Mouse (Mus musculus): ENCODE measurements around the gene Hoxb2. TPM values are rescaled to one million over a fixed set of nuclear protein-coding genes. Genes with fewer than 3 reads are reported as not detected.

Hoxb2 gene
- polyA plus RNA-seq, 1 experiment: not detected

GRCm38 (mm10) chr11:96366092-96367041 is 16.0 kb downstream of the Hoxb2 start:
- no peak overlapping the region for H3ac ChIP-seq (ENCODE audit: control insufficient read depth, insufficient read length, low read depth)
- TF ChIP-seq MYOD1 (IDR thresholded peaks at IDR 0.05; ENCODE audit: control insufficient read depth, insufficient read length, low read depth) (no peak), FOSL1 (IDR thresholded peaks at IDR 0.05; ENCODE audit: insufficient read depth, low read length, poor library complexity, severe bottlenecking) (no peak), CEBPB (IDR thresholded peaks at IDR 0.05; ENCODE audit: low read depth) (no peak), USF1 (IDR thresholded peaks at IDR 0.05; ENCODE audit: low read depth) (no peak), CTCF (IDR thresholded peaks at IDR 0.05; ENCODE audit: control insufficient read depth, insufficient read depth, insufficient read length) (no peak), MAX (IDR thresholded peaks at IDR 0.05) (no peak), MYOG (IDR thresholded peaks at IDR 0.05; ENCODE audit: control insufficient read depth, extremely low read depth, insufficient read length) (no peak)
- H3K79me3 ChIP-seq (ENCODE audit: low read depth): no peaks in the 10 kb centered on the region
- no peaks in the 10 kb centered on the region for H3K36me3 ChIP-seq (ENCODE audit: control insufficient read depth, insufficient read depth)
- no peak overlapping the region for H3K4me3 ChIP-seq (ENCODE audit: insufficient read depth, poor library complexity, severe bottlenecking)
- no peaks in the 10 kb centered on the region for H3K79me2 ChIP-seq (ENCODE audit: control insufficient read depth, insufficient read depth)
- peaks cover 70% of the 10 kb centered on the region for H3K27me3 ChIP-seq (ENCODE audit: control insufficient read depth, insufficient read depth, insufficient read length)

GRCm38 (mm10) chr11:96367141-96367540 is 16.8 kb downstream of the Hoxb2 start:
- Histone ChIP-seq H3K79me2 (ENCODE audit: control insufficient read depth, insufficient read depth) (no peaks in the 10 kb centered on the region), H3K27me3 (ENCODE audit: control insufficient read depth, insufficient read depth, insufficient read length) (peaks cover 70% of the 10 kb centered on the region), H3ac (ENCODE audit: control insufficient read depth, insufficient read length, low read depth) (no peak overlapping the region), H3K36me3 (ENCODE audit: control insufficient read depth, insufficient read depth) (no peaks in the 10 kb centered on the region), H3K4me3 (ENCODE audit: insufficient read depth, poor library complexity, severe bottlenecking) (no peak overlapping the region), H3K79me3 (ENCODE audit: low read depth) (no peaks in the 10 kb centered on the region)
- TF ChIP-seq FOSL1 (IDR thresholded peaks at IDR 0.05; ENCODE audit: insufficient read depth, low read length, poor library complexity, severe bottlenecking) (no peak), CTCF (IDR thresholded peaks at IDR 0.05; ENCODE audit: control insufficient read depth, insufficient read depth, insufficient read length) (no peak), MAX (IDR thresholded peaks at IDR 0.05) (no peak), USF1 (IDR thresholded peaks at IDR 0.05; ENCODE audit: low read depth) (no peak), MYOD1 (IDR thresholded peaks at IDR 0.05; ENCODE audit: control insufficient read depth, insufficient read length, low read depth) (no peak), MYOG (IDR thresholded peaks at IDR 0.05; ENCODE audit: control insufficient read depth, extremely low read depth, insufficient read length) (no peak), CEBPB (IDR thresholded peaks at IDR 0.05; ENCODE audit: low read depth) (no peak)

GRCm38 (mm10) chr11:96368686-96369085 is 18.4 kb downstream of the Hoxb2 start:
- Histone ChIP-seq H3ac (ENCODE audit: control insufficient read depth, insufficient read length, low read depth) (no peak overlapping the region), H3K27me3 (ENCODE audit: control insufficient read depth, insufficient read depth, insufficient read length) (peaks cover 75% of the 10 kb centered on the region), H3K79me2 (ENCODE audit: control insufficient read depth, insufficient read depth) (no peaks in the 10 kb centered on the region), H3K4me3 (ENCODE audit: insufficient read depth, poor library complexity, severe bottlenecking) (no peak overlapping the region), H3K36me3 (ENCODE audit: control insufficient read depth, insufficient read depth) (no peaks in the 10 kb centered on the region), H3K79me3 (ENCODE audit: low read depth) (no peaks in the 10 kb centered on the region)
- TF ChIP-seq USF1 (IDR thresholded peaks at IDR 0.05; ENCODE audit: low read depth) (no peak), FOSL1 (IDR thresholded peaks at IDR 0.05; ENCODE audit: insufficient read depth, low read length, poor library complexity, severe bottlenecking) (no peak), MYOD1 (IDR thresholded peaks at IDR 0.05; ENCODE audit: control insufficient read depth, insufficient read length, low read depth) (no peak), MAX (IDR thresholded peaks at IDR 0.05) (no peak), MYOG (IDR thresholded peaks at IDR 0.05; ENCODE audit: control insufficient read depth, extremely low read depth, insufficient read length) (no peak), CTCF (IDR thresholded peaks at IDR 0.05; ENCODE audit: control insufficient read depth, insufficient read depth, insufficient read length) (no peak), CEBPB (IDR thresholded peaks at IDR 0.05; ENCODE audit: low read depth) (no peak)

GRCm38 (mm10) chr11:96369140-96369539 is 18.8 kb downstream of the Hoxb2 start:
- H3K79me2 ChIP-seq (ENCODE audit: control insufficient read depth, insufficient read depth): no peaks in the 10 kb centered on the region
- H3K36me3 ChIP-seq (ENCODE audit: control insufficient read depth, insufficient read depth): no peaks in the 10 kb centered on the region
- TF ChIP-seq USF1 (IDR thresholded peaks at IDR 0.05; ENCODE audit: low read depth) (no peak), CTCF (IDR thresholded peaks at IDR 0.05; ENCODE audit: control insufficient read depth, insufficient read depth, insufficient read length) (no peak), MYOG (IDR thresholded peaks at IDR 0.05; ENCODE audit: control insufficient read depth, extremely low read depth, insufficient read length) (no peak)
- no peaks in the 10 kb centered on the region for H3K79me3 ChIP-seq (ENCODE audit: low read depth)
- peaks cover 74% of the 10 kb centered on the region for H3K27me3 ChIP-seq (ENCODE audit: control insufficient read depth, insufficient read depth, insufficient read length)
- H3K4me3 ChIP-seq (ENCODE audit: insufficient read depth, poor library complexity, severe bottlenecking): no peak overlapping the region
- no peak overlapping the region for H3ac ChIP-seq (ENCODE audit: control insufficient read depth, insufficient read length, low read depth)

GRCm38 (mm10) chr11:96371726-96372125 is 21.4 kb downstream of the Hoxb2 start:
- H3K27me3 ChIP-seq (ENCODE audit: control insufficient read depth, insufficient read depth, insufficient read length): peaks cover 75% of the 10 kb centered on the region

More at GRCm38 (mm10) chr11:96371726-96372125, 21.4 kb downstream of the Hoxb2 start:
- Histone ChIP-seq H3ac (ENCODE audit: control insufficient read depth, insufficient read length, low read depth) (no peak overlapping the region), H3K4me3 (ENCODE audit: insufficient read depth, poor library complexity, severe bottlenecking) (no peak overlapping the region), H3K79me2 (ENCODE audit: control insufficient read depth, insufficient read depth) (no peaks in the 10 kb centered on the region), H3K79me3 (ENCODE audit: low read depth) (no peaks in the 10 kb centered on the region), H3K36me3 (ENCODE audit: control insufficient read depth, insufficient read depth) (no peaks in the 10 kb centered on the region)
- TF ChIP-seq USF1 (IDR thresholded peaks at IDR 0.05; ENCODE audit: low read depth): no peak
- no peak for TF ChIP-seq CEBPB (IDR thresholded peaks at IDR 0.05; ENCODE audit: low read depth)
- TF ChIP-seq MYOG (IDR thresholded peaks at IDR 0.05; ENCODE audit: control insufficient read depth, extremely low read depth, insufficient read length): no peak

Data from C2C12 (cell line).